Mouse (Mus musculus) kidney, adult 8-10 months (tissue): ENCODE measurements around the gene Gstm5.

ENCODE experiments used
- DNase-seq, 2 experiments: peaks; one replicate each; pipeline ENCODE4 v3.0.0; 2022

The Gstm5 gene

GRCm38 (mm10) chr3:107932128-107932527, 36.5 kb downstream of the Gstm5 start:
- peak; percentile 51 to 54 for DNase-seq

DNA sequence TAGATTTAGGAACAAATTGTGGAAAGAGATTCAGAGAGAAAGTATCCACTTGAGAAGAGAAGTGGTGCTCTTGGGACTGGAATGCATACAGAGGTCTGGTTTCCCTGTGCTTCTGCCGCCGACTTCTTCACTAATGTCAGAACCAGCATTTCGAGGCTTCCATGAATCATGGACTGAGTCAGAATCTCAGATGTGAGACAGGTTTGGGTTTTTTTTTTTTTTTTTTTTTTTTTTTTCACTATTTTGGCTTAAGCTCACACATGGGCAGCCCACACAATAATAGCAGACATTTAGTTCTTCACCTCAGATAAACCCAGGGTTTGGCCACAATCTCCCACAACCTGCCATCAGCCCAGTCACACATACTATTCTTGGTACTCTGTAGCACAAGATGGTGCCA, 39.6 kb downstream of the Gstm5 start:
- DNase-seq, result no peak

DNA sequence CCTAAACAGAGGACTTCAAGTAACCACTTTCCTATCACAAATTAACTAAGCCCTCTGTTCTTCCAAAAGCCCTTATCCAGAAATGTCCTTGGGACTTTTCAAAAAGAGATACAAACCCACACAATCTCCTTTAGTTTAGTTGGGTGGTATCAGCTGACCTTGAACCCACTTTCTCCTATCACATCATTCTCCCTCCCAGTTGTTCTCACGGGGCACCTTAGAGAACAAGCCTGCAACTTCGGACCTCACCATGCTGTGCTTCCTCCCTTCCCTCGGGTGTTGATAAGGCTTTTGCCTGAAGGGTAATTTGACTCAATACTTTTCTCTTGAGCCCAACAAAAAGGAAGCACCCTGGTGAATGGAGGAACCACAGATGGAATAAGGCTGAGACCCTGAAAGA, 40.3 kb downstream of the Gstm5 start:
- no peak for DNase-seq

DNA sequence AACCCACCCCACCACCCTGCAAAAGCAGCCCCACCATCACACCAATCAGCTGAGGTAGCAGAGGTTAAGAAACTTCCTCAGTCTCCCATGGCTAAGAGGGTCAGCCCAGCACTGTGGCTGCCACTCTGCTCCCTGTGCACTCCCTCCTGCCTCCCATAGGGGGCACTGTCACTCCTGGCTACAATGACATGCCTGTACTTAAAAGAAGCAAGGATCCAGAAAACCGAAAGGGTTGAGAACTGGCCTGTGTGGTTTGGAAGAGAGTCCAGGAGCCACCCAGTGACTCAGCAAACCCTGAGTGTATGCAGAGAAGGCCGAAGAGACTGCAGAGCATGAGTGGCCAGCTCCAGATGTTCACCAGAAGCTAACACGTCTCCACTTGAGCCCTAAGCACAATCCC, 43.8 kb downstream of the Gstm5 start:
- DNase-seq, result peak; percentile 67 to 79

DNA sequence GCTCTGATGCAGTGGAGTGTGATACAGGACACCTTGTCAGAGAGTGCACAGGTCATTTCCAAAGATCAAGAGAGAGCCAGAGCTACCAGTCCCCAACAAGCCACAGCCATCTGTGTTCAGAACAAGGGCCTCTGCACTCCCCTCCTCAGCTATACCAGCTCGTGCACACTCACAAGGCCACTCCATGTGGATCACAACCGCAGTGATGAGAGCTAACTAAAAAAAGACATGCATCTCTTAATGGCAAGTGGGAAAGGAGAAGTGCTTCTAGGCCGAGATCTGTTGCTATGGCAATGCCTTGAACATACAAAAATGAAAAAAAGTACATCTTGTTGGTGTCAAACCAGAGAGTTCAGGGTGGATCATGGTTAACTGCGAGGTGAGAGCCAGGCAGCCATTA, 44.2 kb downstream of the Gstm5 start:
- no peak for DNase-seq

GRCm38 (mm10) chr3:107940524-107940923, 44.9 kb downstream of the Gstm5 start:
- DNase-seq, result no peak

DNA sequence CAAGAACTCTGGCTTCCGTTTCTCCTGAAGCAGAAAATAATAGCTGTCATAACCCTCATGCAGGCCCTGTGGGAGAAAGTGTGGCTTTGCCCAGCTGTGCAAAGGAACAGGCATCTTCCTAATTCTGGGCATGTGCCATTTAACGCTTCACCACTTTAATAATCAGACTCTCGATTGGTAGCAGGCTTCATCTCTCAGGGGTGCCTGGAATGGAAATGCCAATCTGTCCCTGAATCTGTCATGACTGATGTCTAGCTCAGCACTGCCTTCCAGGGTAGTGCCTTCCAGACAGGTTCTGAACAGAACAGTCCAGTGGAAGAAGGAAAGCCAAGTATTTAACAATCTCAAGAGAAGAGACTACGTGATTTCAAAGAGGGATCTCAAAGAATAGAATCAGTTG, 45.6 kb downstream of the Gstm5 start:
- DNase-seq, result no peak

DNA sequence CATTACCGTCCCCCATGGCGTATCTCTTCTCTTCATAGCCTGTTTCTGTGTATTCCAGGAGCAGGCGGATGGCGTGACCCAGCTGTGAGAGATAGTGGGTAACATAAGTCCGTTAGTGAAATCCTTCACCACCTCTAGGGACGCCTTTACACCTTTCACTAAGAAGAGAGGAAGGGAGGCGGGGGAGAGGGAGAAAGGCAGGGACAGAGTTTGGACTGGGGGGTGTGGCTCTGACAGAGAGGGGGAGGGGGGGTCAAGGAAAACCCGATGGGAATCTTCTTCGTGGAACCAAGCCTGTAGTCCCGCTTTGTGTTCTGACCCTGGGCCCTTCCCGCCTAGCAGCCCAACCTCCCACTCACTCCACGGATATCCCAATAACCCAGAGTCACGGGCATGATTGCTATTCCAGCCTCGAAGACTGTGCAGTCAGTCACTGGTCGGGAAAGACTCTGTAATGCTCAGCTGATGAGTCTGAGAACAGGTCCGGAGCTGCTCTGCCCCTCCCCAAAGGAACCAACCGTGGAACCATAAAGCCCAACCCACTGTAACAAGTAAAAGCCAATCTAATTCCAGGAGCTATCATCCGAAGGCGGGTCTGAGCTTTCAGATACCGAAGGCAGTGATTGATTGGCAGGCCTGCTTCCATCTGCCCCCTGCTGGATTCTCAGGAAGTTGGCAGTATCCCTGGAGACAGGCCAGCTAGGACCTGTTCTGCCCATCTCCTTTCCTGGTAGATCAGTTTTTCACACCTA, 47.8 kb downstream of the Gstm5 start, which contains the start of gene Gstm6:
Gene Gstm6 (minus strand): TSS at position 511 of the 752 bp plus-strand sequence.
- DNase-seq, result peak; percentile 52 to 67

DNA sequence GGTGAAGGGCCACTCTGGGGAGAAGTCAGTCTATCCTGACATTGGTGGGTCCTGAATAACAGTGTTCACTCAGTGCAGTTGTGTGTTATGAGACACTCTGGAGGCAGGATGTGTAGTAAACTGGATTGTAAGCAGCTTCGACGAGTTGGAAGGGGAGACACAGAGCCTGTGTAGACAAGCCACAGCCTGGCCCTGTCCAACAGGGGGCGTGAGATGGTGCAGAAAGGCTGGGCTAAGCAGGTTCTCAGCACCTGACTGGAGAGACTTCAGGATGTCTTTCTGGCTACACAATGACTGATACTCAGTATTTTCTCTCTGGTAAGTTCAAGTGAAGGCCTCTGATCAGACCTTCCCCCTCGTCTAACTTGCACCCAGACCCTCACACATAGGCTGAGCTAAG, 50.1 kb downstream of the Gstm5 start:
- no peak for DNase-seq
